Mouse (Mus musculus) heart, postnatal 10 days (tissue): ENCODE data around the gene Snx3. TPM values are rescaled to one million over a fixed set of nuclear protein-coding genes. Genes with fewer than 3 reads are reported as not detected.

ENCODE experiments used
- DNase-seq, 2 experiments: peaks; one replicate each; pipeline ENCODE4 v3.0.0; 2021
- intact Hi-C: fragments of 180-260 bp; cut with DNase I; formaldehyde crosslinking; loops from one replicate; pipeline ENCODE4 v1.15.1; 2025
- total RNA-seq, 2 experiments: library from RNA; stranded (reverse); gene quantifications; 2 replicates each; pipeline ENCODE4 v1.2.3; 2021

Gene Snx3
- total RNA-seq, 2 experiments from 2014 or later, result 205 to 214 TPM

DNA sequence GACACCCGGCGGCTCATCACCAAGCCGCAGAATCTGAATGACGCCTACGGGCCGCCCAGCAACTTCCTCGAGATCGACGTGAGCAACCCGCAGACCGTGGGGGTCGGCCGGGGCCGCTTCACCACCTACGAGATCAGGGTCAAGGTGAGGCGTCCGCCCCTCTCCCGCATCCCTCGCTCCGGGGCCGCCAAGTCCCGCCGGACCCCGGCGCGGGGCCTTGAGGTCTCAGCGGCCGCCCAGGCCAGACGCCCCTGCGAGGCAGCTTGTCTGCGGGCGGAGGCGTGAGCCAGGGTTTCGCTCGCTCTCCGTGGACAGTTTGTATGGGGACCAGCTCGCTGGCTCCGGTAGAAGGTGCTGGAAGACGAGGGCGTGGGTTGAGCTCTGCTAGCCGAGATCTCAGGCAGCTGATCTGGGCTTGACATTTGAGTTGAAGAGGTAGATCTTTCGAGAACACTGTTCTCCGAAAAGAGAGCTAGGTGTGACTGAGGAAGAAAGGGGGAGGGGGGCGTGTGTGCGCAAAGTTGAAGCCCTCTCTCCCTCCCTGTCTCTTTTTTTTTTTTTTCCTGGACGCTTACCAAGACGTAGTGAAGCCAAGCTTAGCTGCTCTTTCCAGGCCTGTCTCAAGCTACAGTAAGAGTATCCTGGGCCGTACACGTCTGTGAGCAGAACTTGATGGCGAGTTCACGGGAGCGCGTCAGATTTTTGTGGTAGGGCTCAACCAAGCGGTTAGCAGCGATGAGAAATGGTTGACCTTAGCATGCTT lies 700 bp downstream of the Snx3 start:
- intact Hi-C loops, result loop anchor here (5.0 kb wide), 2 partner anchors 45 to 85 kb away; no protein-coding TSS in a partner anchor
- peak; percentile 78 to 79 for DNase-seq

GRCm38 (mm10) chr10:42504096-42504710 lies 2.4 kb downstream of the Snx3 start:
- peak; percentile 24 to 32 for DNase-seq
- intact Hi-C loops, result loop anchor here (2.0 to 5.0 kb wide), 3 partner anchors 15 to 87 kb away; no protein-coding TSS in a partner anchor

DNA sequence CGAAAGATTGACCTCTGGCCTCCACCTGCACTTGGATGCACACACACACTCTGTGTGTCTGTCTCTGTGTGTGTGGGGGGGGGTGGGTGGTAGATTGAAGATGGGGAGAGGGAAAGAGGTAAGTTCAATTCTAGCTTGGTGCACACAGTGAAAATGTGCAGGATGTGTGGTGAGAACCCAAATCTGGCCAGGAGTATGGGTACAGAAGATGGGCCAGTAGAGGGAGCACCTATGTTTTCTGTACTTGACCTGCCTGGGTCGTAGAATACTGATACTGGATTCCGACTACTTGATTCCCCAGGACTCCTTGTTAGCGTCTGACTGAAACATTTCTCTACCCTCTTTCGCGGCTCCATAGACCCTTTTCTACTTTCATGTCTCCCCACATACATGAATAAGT lies 8.3 kb downstream of the Snx3 start:
- no peak for DNase-seq
- intact Hi-C loops, result no loop called here

DNA sequence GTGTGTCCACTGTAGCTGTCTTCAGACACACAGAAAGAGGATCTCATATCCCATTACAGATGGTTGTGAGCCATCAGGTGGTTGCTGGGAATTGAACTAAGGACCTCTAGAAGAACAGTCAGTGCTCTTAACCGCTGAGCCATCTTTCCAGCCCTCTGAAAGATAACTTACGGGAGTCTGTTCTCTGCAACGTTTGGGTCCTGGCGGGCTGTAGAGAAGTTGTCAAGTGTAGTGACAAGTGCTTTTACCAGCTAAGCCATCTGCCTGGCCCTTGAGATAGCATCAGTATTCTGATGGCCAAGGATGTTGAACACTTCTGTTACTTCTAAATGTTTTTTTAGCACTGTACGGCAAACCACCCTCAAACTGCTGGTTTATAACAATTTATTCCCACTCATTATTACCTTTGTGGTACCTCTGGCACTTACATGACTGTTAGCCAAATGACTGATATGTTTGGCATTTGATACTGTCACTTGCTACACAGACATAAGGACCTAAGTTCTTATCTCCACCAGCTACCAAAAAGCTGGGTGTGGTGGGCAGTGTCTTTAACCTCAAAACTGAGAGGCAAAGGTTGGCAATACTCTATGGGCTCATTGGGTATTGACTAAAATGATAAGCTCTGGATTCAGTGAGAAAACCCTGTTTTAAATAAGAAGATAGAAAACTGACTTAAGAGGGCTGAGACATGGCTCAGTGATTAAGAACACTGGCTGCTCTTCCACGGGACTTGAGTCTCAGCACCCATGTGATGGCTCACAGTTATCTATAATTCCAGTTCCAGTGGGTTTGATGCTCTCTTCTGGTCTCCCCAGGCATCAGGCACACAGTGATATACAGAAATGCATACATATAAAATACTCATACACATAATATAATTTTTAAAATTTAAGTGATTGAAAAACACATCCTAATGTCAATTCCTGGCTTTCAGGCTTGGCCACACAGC lies 9.6 kb downstream of the Snx3 start:
- intact Hi-C loops, result no loop called here
- DNase-seq, result no peak

- DNase-seq, result no peak
- intact Hi-C loops, result no loop called here
These were observed 12.3 kb downstream of the Snx3 start for GRCm38 (mm10) chr10:42514125-42514524.

GRCm38 (mm10) chr10:42518363-42518762 lies 16.5 kb downstream of the Snx3 start:
- intact Hi-C loops, result loop anchor here (2.0 kb wide), 1 partner anchor 14 kb away; no protein-coding TSS in a partner anchor
- no peak for DNase-seq

DNA sequence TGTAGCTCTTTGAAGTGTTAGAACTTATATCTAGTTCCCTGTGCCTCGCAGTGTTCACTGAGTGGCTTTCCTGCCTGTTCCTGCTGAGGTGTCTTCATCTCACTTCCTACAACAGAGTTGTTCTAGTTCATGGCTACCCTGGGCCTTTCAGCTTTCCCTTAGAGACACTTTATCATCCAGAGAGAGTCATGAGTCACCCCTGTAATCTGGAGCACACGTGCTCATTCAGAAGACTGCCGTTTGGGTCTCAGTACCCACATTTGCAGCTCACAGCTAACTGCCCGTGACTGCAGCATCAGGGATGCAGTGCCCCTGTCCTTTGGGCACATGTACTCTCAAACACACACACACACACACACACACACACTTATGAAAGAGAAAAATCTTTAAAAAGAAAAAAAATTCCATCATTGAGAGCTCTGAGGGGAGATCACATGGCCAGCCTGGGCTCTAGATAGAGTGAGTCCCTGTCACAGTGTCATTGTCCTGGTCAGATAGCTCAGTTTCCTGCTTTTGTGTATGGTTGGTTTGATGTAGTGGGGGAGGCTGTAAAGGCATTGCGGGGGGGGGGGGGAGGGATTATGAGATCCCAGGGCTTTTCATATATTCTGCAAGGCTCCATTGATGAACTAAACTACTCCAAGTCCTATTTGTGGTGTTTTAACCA lies 19.6 kb downstream of the Snx3 start:
- DNase-seq, result no peak
- intact Hi-C loops, result no loop called here

- intact Hi-C loops, result no loop called here
- DNase-seq, result no peak
These were observed 21.1 kb downstream of the Snx3 start for GRCm38 (mm10) chr10:42522912-42523311.

- intact Hi-C loops, result no loop called here
- no peak for DNase-seq
These were observed 21.8 kb downstream of the Snx3 start for GRCm38 (mm10) chr10:42523556-42524162.

GRCm38 (mm10) chr10:42525682-42526081 lies 23.9 kb downstream of the Snx3 start:
- intact Hi-C loops, result no loop called here
- DNase-seq, result no peak

DNA sequence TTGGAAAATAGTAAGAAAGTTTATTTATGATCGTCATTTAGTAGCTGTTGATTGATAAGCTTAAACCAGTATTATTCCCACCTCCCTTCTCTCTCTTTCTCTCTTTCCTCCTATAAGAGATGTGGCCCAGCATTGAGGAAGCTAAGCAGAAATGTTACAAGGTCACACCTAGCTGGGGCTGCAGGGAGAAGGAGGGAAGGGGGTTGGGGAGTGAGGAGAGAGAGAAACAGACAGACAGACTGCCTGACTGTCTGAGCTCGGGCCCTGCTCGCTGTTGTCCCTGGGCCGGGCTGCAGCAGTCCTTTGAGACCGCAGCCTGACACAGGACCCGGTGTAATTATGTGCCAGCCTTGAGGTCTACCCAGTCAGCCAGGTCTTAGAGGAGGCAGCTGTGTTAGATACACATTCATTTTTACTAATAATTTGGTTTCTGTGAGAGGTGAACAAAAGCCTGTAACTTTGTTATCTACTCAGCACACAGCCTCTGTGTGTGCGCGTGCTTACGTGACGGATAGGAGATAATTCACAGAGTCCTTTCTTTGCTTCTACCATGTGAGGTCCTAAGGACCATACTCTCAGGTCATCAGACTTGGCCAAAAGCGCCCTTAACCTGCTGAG lies 32.1 kb downstream of the Snx3 start:
- intact Hi-C loops, result no loop called here
- no peak for DNase-seq

DNA sequence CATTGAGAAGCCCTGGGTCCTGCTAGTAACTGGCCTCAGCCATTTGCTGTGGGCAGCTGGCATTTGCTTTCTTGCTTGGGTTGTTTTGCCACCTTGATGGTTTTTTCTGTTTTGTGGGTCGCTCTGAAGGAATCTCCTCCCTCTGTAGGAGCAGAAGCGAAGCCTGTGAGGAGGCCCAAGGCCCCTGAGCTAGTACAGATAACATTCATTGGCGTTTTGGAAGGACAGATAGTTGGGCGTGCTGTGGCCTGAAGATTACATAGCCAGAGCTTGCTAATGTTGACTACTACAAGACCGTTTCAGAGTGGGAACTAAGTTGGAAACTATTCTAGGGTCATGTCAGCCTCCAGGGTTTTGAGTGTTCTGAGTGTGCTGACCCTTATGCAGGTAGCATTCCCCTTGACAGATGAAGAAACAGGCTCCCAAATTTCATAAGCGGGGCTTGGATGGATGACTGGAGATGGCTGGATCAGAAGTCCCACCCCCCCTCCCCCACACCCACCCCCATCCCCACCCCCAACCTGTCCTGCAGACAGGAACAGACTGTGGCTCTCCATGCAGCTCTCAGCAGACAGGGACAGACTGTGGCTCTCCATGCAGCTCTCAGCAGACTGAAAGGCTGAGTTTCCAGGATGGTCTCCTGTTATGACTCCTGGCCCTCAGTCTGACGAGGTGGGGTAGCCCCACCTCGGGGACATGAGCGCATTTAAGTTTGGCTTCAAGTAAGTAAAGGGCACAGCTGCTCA lies 35.9 kb downstream of the Snx3 start:
- intact Hi-C loops, result no loop called here
- DNase-seq, result no peak

- DNase-seq, result no peak
- intact Hi-C loops, result no loop called here
These were observed 44.1 kb downstream of the Snx3 start for GRCm38 (mm10) chr10:42545707-42546503.

DNA sequence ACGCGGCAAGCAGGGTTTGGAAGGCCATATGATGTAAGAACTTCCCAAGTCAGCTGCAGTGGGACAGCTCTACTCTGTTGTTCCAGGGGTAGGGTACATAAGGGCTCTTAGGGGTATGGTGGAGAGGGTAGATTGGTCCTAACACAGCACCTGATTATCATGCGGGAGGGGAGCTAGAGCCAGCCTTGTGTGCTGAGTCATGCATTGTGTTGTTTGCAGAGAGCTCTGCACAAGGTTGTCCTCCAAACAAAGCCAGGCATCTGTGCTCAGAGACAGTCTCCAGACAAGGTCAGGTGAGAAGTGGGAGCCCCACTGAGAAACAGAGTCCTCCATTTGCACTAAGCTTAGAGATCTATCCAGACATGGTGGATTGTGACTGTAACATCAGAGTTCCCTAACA lies 44.7 kb downstream of the Snx3 start:
- intact Hi-C loops, result no loop called here
- DNase-seq, result no peak

DNA sequence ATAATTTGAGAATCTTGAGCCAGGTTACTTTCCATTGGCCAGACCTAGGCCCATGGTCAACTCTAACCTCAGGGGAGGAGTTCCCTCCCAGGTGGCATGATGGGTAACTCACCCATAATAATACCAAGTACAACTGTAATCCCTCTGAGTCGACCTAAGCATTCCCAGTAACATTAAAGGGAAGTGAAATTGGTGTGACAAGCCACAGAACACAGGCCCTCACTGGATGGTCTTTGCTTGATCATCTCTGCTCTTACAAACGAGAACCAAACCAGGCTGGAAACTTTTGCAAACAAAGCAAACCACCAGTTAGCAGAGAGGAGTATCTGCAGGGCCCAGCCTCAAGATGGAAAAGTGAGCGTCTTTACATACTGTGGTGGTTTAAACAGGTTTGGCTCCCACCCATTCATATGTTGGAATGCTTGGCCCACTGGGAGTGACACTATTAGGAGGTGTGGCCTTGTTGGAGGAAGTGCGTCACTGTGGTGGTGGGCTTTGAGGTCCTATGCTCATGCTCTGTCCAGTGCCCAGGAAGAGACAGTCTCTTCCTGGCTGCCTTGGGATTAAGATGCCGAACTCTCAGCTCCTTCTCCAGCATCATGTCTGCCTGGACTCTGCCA lies 57.9 kb downstream of the Snx3 start:
- no peak for DNase-seq
- intact Hi-C loops, result no loop called here

DNA sequence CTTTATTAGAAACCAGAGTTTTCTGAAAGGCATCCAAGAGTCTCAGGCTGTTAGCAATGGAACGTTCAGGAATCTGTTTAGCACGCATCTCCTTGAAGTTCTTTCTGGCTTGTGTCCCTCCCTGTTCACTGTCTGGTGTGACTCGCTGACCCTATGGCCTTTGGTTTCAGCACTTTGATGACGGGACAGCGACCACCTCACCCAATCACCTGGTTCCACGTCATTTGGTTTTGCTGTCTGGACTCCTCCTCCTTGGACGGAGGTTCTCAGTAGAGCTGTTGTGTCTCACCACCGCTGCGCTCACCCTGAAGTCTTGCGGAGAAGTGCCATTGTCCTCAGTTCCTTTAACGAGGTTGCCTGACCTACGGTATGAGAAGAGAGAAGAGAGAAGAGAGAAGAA lies 60.4 kb downstream of the Snx3 start:
- DNase-seq, result peak; percentile 29 to 47
- intact Hi-C loops, result no loop called here

- intact Hi-C loops, result no loop called here
- no peak for DNase-seq
These were observed 70.7 kb downstream of the Snx3 start for GRCm38 (mm10) chr10:42572567-42572966.

DNA sequence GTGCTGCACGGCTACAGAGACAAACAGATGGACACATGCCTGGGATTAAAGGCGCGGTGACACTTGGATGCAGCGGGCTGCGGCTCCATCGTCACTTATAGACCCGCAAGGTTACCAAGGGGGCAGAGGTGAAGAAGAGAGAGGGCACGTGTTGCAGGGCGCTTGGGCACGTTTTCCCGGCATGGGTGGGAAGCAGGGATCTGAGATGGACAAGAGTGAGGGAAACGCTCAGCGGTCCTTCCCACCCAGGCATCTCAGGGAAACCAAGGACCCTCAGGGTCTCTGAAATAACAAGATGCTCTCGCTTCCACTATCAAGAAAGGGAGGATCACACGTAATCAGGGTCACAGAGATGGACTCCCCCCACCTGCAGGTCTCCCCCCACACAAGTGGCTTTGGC lies 71.1 kb downstream of the Snx3 start:
- intact Hi-C loops, result no loop called here

More for the DNA sequence above, 71.1 kb downstream of the Snx3 start:
- no peak for DNase-seq
